Mouse (Mus musculus) MEL (cell line): ENCODE results near the gene Gpatch2l. TPM values are rescaled to one million over a fixed set of nuclear protein-coding genes. Genes with fewer than 3 reads are reported as not detected.

Source experiments
- DNase-seq: peaks from one replicate; pipeline ENCODE4 v3.0.0; 2011; ENCODE audit warnings: low read depth, low spot score
- H3K27ac ChIP-seq: 2 replicates; pipeline ENCODE4 v1.5.1; 2012; ENCODE audit warnings: low read depth, mild to moderate bottlenecking, control low read depth, low read length, moderate library complexity; ENCODE audit not compliant: control insufficient read depth
- H3K27me3 ChIP-seq, 2 experiments: fragments of 150-350 bp in 1 of 2; sonication (generic) in 1 of 2; 2 replicates each; pipeline ENCODE4 v1.6.1; 2012; ENCODE audit warnings: low read length in 2 of 2, mild to moderate bottlenecking in 2 of 2, improper control_type of control experiment in 1 of 2, moderate library complexity in 1 of 2; ENCODE audit not compliant: insufficient read depth in 2 of 2, control insufficient read depth in 1 of 2
- H3K36me3 ChIP-seq, 2 experiments: 2 replicates each; pipeline ENCODE4 v1.6.1; 2012 to 2014; ENCODE audit warnings: low read length in 2 of 2, improper control_type of control experiment in 1 of 2, inconsistent platforms in 1 of 2, mild to moderate bottlenecking in 1 of 2; ENCODE audit not compliant: insufficient read depth in 2 of 2, control insufficient read depth in 1 of 2
- H3K4me1 ChIP-seq, 2 experiments: fragments of 150-350 bp in 1 of 2; sonication (generic) in 1 of 2; 2 replicates each; pipeline ENCODE4 v1.6.1; 2012; ENCODE audit warnings: low read length in 2 of 2, improper control_type of control experiment in 1 of 2, mild to moderate bottlenecking in 1 of 2; ENCODE audit not compliant: insufficient read depth in 2 of 2, control insufficient read depth in 1 of 2
- H3K4me3 ChIP-seq, 2 experiments: fragments of 150-350 bp in 1 of 2; sonication (generic) in 1 of 2; 2 replicates each; pipeline ENCODE4 v1.5.1; 2012; ENCODE audit warnings: low read depth in 2 of 2, low read length in 2 of 2, mild to moderate bottlenecking in 2 of 2, moderate library complexity in 2 of 2, control low read depth in 1 of 2, improper control_type of control experiment in 1 of 2; ENCODE audit not compliant: control insufficient read depth in 1 of 2, insufficient read depth in 1 of 2
- H3K79me2 ChIP-seq: 2 replicates; pipeline ENCODE4 v1.6.1; 2012; ENCODE audit warnings: mild to moderate bottlenecking, low read length, moderate library complexity; ENCODE audit not compliant: control insufficient read depth, poor library complexity, insufficient read depth
- H3K9ac ChIP-seq: 2 replicates; pipeline ENCODE4 v1.6.1; 2012; ENCODE audit warnings: low read depth, mild to moderate bottlenecking, control low read depth, low read length, moderate library complexity; ENCODE audit not compliant: control insufficient read depth, poor library complexity, severe bottlenecking
- H3K9me3 ChIP-seq: fragments of 150-350 bp; sonication (generic); replicated peaks from 2 replicates; pipeline ENCODE4 v1.6.1; 2012; ENCODE audit warnings: mild to moderate bottlenecking, low read length, improper control_type of control experiment, moderate library complexity; ENCODE audit not compliant: insufficient read depth
- BHLHE40 ChIP-seq: IDR thresholded peaks from 2 replicates; pipeline ENCODE4 v1.6.1; 2012; ENCODE audit warnings: low read depth, mild to moderate bottlenecking, inconsistent platforms, low read length, improper control_type of control experiment, borderline replicate concordance
- HCFC1 ChIP-seq: IDR thresholded peaks from 2 replicates; pipeline ENCODE4 v1.6.1; 2012; ENCODE audit warnings: low read depth, mild to moderate bottlenecking, inconsistent platforms, low read length, improper control_type of control experiment, moderate library complexity
- JUND ChIP-seq: IDR thresholded peaks from 2 replicates; pipeline ENCODE4 v1.6.1; 2011; ENCODE audit warnings: low read depth, mild to moderate bottlenecking, improper control_type of control experiment, low read length
- KAT2A ChIP-seq: conservative IDR thresholded peaks from 2 replicates; pipeline ENCODE4 v1.6.1; 2012; ENCODE audit warnings: low read depth, low read length, improper control_type of control experiment, inconsistent platforms
- MAFK ChIP-seq: IDR thresholded peaks from 2 replicates; pipeline ENCODE4 v1.6.1; 2011; ENCODE audit warnings: low read depth, mild to moderate bottlenecking, low read length, improper control_type of control experiment, borderline replicate concordance
- MAZ ChIP-seq: IDR thresholded peaks from 2 replicates; pipeline ENCODE4 v1.6.1; 2012; ENCODE audit warnings: low read depth, mild to moderate bottlenecking, inconsistent platforms, low read length, improper control_type of control experiment
- MEF2A ChIP-seq: IDR thresholded peaks from 2 replicates; pipeline ENCODE4 v1.6.1; 2014; ENCODE audit warnings: low read depth, mild to moderate bottlenecking, inconsistent platforms, low read length, improper control_type of control experiment; ENCODE audit not compliant: poor library complexity, insufficient replicate concordance, severe bottlenecking; ENCODE audit errors: extremely low read depth
- MYC ChIP-seq: IDR thresholded peaks from 2 replicates; pipeline ENCODE4 v1.6.1; 2011; ENCODE audit warnings: low read depth, mild to moderate bottlenecking, low read length, improper control_type of control experiment, moderate library complexity
- POLR2A ChIP-seq, 2 experiments: IDR thresholded peaks; 2 replicates each; pipeline ENCODE4 v1.6.1; 2011 to 2012; ENCODE audit warnings: low read length in 2 of 2, mild to moderate bottlenecking in 2 of 2, control low read depth in 1 of 2, improper control_type of control experiment in 1 of 2, low read depth in 1 of 2, moderate library complexity in 1 of 2; ENCODE audit not compliant: control insufficient read depth in 1 of 2, insufficient read depth in 1 of 2, poor library complexity in 1 of 2
- POLR2AphosphoS5 ChIP-seq: IDR thresholded peaks from 2 replicates; pipeline ENCODE4 v1.6.1; 2012; ENCODE audit warnings: low read depth, borderline replicate concordance, mild to moderate bottlenecking, inconsistent platforms, low read length, moderate library complexity, mixed read lengths
- SMC3 ChIP-seq: IDR thresholded peaks from 2 replicates; pipeline ENCODE4 v1.6.1; 2011; ENCODE audit warnings: low read depth, low read length, improper control_type of control experiment
- ZC3H11A ChIP-seq: IDR thresholded peaks from 2 replicates; pipeline ENCODE4 v1.6.1; 2012; ENCODE audit warnings: low read depth, mild to moderate bottlenecking, inconsistent platforms, low read length, improper control_type of control experiment
- ZKSCAN1 ChIP-seq: IDR thresholded peaks from 2 replicates; pipeline ENCODE4 v1.6.1; 2012; ENCODE audit warnings: low read depth, mild to moderate bottlenecking, inconsistent platforms, low read length, improper control_type of control experiment, moderate library complexity
- ZNF384 ChIP-seq: IDR thresholded peaks from 2 replicates; pipeline ENCODE4 v1.6.1; 2012; ENCODE audit warnings: low read depth, mild to moderate bottlenecking, inconsistent platforms, low read length, improper control_type of control experiment
- polyA plus RNA-seq, 2 experiments: library from polyadenylated mRNA; stranded (reverse) in 1 of 2; unstranded in 1 of 2; fragments of >175 nt in 1 of 2; fragments of >200 nt in 1 of 2; gene quantifications; 2 replicates each; pipeline versions ENCODE4 v1.2.1 to v1.2.4; 2012; ENCODE audit warnings: low replicate concordance in 2 of 2, low read depth in 1 of 2; ENCODE audit not compliant: insufficient read length in 2 of 2, insufficient read depth in 1 of 2, missing spikeins in 1 of 2
- total RNA-seq: library from RNA; depleted of rRNA; stranded (reverse); fragments of 300-350 nt; gene quantifications from 2 replicates; pipeline ENCODE4 v1.2.3, GENCODE M21; 2012

Gpatch2l gene
- total and polyA plus RNA-seq, 3 experiments: 15.5 to 50.5 (median 18.6) TPM

DNA sequence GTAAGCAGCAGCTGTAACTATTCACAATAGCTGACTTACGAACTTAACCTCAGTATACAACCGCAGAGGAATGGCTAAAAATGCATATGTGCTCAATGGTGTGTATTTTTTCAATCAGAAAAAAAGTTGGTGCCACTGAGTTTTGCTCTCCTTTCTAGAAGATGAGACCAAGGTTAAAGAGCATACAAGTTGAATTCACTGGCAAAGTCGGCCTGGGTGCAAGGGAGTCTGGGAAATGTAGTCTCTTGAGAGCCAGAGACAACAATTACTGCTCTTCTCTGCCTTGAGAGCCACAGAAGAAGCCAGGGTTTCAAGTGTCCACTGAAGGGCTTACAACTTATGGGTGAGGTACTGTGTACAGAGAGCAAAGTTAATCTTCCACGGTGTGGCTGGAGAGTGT is 88.2 kb downstream of the Gpatch2l start:
- Histone ChIP-seq H3K36me3 (no peaks in the 10 kb centered on the region), H3K4me3 (no peak overlapping the region), H3K27me3 (no peaks in the 10 kb centered on the region), H3K79me2 (no peaks in the 10 kb centered on the region), H3K9ac (no peak overlapping the region), H3K9me3 (no peaks in the 10 kb centered on the region), H3K4me1 (no peaks in the 10 kb centered on the region), H3K27ac (no peak overlapping the region)
- no peak for DNase-seq
- TF ChIP-seq MYC: no peak
- TF ChIP-seq ZKSCAN1: no peak
- TF ChIP-seq SMC3: no peak
- TF ChIP-seq MAFK: no peak
- TF ChIP-seq POLR2AphosphoS5: no peak
- no peak for TF ChIP-seq ZC3H11A
- TF ChIP-seq KAT2A: no peak
- TF ChIP-seq JUND: no peak
- no peak for TF ChIP-seq ZNF384
- no peak for TF ChIP-seq MAZ

DNA sequence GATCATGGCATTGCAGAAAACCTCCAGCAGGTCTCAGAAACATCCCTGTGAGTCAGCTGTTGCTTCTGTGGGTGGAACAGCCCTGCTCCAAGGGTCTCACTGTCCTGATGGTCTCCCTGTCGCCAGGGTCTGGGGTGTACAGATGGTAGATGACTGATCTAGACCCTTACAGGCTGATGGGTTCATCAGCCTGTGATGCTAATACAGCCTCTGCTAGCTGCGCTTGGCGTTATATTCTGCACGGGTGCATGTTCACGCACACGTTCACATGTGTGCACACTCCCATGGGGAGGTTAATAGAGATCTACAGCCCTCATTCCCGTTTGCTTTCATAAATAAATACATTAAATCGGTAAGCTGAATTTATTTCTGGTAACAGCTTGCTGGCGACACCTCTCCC is 89.0 kb downstream of the Gpatch2l start:
- TF ChIP-seq MAFK: no peak
- TF ChIP-seq MYC: no peak
- TF ChIP-seq HCFC1: no peak
- TF ChIP-seq BHLHE40: no peak
- TF ChIP-seq POLR2A (IDR thresholded peaks at IDR 0.05; ENCODE audit: control insufficient read depth in 1 of 2, insufficient read depth in 1 of 2, low read depth in 1 of 2, low read length in 2 of 2, poor library complexity in 1 of 2): no peak
- Histone ChIP-seq H3K9ac (no peak overlapping the region), H3K36me3 (no peaks in the 10 kb centered on the region), H3K4me3 (no peak overlapping the region), H3K27me3 (no peaks in the 10 kb centered on the region), H3K9me3 (no peaks in the 10 kb centered on the region), H3K4me1 (no peaks in the 10 kb centered on the region), H3K27ac (no peak overlapping the region), H3K79me2 (no peaks in the 10 kb centered on the region)
- DNase-seq: no peak

GRCm38 (mm10) chr12:86331248-86331647 is 89.6 kb downstream of the Gpatch2l start:
- Histone ChIP-seq H3K4me3 (no peak overlapping the region), H3K9ac (no peak overlapping the region), H3K27me3 (no peaks in the 10 kb centered on the region), H3K36me3 (no peaks in the 10 kb centered on the region), H3K9me3 (no peaks in the 10 kb centered on the region), H3K27ac (no peak overlapping the region)
- no peak for TF ChIP-seq MEF2A
- TF ChIP-seq, all 39 proteins: peak for 0
- no peaks in the 10 kb centered on the region for H3K4me1 ChIP-seq
- no peaks in the 10 kb centered on the region for H3K79me2 ChIP-seq
- DNase-seq: no peak
